Mouse (Mus musculus): Measurements from ENCODE around the gene Cntln.

The Cntln gene

GRCm38 (mm10) chr4:84884111-84884538 is at the start of gene Cntln:
Cntln (plus strand) TSS chr4:84884309.
- peak; percentile 96 to 98 for DNase-seq

- DNase-seq: peak; percentile 73 to 77
These were observed 47.1 kb upstream of the Cntln start for GRCm38 (mm10) chr4:84836979-84837378.

- DNase-seq: peak; percentile 19 to 42
These were observed 45.6 kb upstream of the Cntln start for GRCm38 (mm10) chr4:84838545-84838944.

GRCm38 (mm10) chr4:84839466-84839865 is 44.6 kb upstream of the Cntln start:
- peak; percentile 35 to 69 for DNase-seq

- no peak for DNase-seq
These were observed 26.5 kb upstream of the Cntln start for GRCm38 (mm10) chr4:84857588-84857987.

GRCm38 (mm10) chr4:84876347-84876746 is 7.8 kb upstream of the Cntln start:
- peak; percentile 67 to 72 for DNase-seq

GRCm38 (mm10) chr4:84883646-84884045 is 463 bp upstream of the Cntln start:
- DNase-seq: no peak

- peak; percentile 81 for DNase-seq
These were observed 596 bp downstream of the Cntln start for GRCm38 (mm10) chr4:84884539-84885270.

GRCm38 (mm10) chr4:84885271-84885540 is 1.1 kb downstream of the Cntln start:
- no peak for DNase-seq

GRCm38 (mm10) chr4:84918393-84918792 is 34.3 kb downstream of the Cntln start:
- DNase-seq: peak; percentile 8 to 14

GRCm38 (mm10) chr4:84934342-84934929 is 50.3 kb downstream of the Cntln start:
- DNase-seq: no peak

- DNase-seq: peak; percentile 69 to 81
These were observed 58.0 kb downstream of the Cntln start for GRCm38 (mm10) chr4:84942059-84942458.

- DNase-seq: peak; percentile 23 to 42
These were observed 58.5 kb downstream of the Cntln start for GRCm38 (mm10) chr4:84942651-84943050.

GRCm38 (mm10) chr4:84944100-84944499 is 60.0 kb downstream of the Cntln start:
- no peak for DNase-seq

GRCm38 (mm10) chr4:84946450-84946849 is 62.3 kb downstream of the Cntln start:
- no peak for DNase-seq

- no peak for DNase-seq
These were observed 93.0 kb downstream of the Cntln start for GRCm38 (mm10) chr4:84976875-84977646.

GRCm38 (mm10) chr4:84995520-84996348 is 111.6 kb downstream of the Cntln start:
- no peak for DNase-seq

GRCm38 (mm10) chr4:85005581-85005980 is 121.5 kb downstream of the Cntln start:
- no peak for DNase-seq

- DNase-seq: peak; percentile 48 to 58
These were observed 122.7 kb downstream of the Cntln start for GRCm38 (mm10) chr4:85006789-85007188.

GRCm38 (mm10) chr4:85010846-85011245 is 126.7 kb downstream of the Cntln start:
- DNase-seq: no peak

- no peak for DNase-seq
These were observed 161.6 kb downstream of the Cntln start for GRCm38 (mm10) chr4:85045748-85046147.

GRCm38 (mm10) chr4:85049933-85050553 is 165.9 kb downstream of the Cntln start:
- no peak for DNase-seq
